Mouse (Mus musculus) lung, postnatal 25 days (tissue): ENCODE results near the gene Krtap5-1.
"Not testable (repeated sequence)": the region's sequence is repeated elsewhere in the genome, so short reads cannot be mapped to it uniquely, and the experiment has no call there.

Experiments
- DNase-seq: peaks from one replicate; pipeline ENCODE4 v3.0.0; 2022; ENCODE audit warnings: low spot score

Krtap5-1 gene

GRCm38 (mm10) chr7:142297018-142297417 is at the start of gene Krtap5-1:
Krtap5-1 (minus strand) TSS chr7:142297118.
- DNase-seq = not testable (repeated sequence)

- no peak for DNase-seq
Observed at GRCm38 (mm10) chr7:142342247-142342640, 45.3 kb upstream of the Krtap5-1 start.

GRCm38 (mm10) chr7:142341564-142342246 is 44.8 kb upstream of the Krtap5-1 start:
- DNase-seq = no peak

- DNase-seq = peak; percentile 54
Observed at GRCm38 (mm10) chr7:142340269-142340970, 43.5 kb upstream of the Krtap5-1 start.

- no peak for DNase-seq
Observed at GRCm38 (mm10) chr7:142335151-142335550, 38.2 kb upstream of the Krtap5-1 start.

- peak; percentile 83 for DNase-seq
Observed at GRCm38 (mm10) chr7:142334246-142334645, 37.3 kb upstream of the Krtap5-1 start.

- DNase-seq = not testable (repeated sequence)
Observed at GRCm38 (mm10) chr7:142332741-142333140, 35.8 kb upstream of the Krtap5-1 start.

GRCm38 (mm10) chr7:142331281-142331680 is 34.4 kb upstream of the Krtap5-1 start:
- DNase-seq = no peak

GRCm38 (mm10) chr7:142330271-142330724 is 33.4 kb upstream of the Krtap5-1 start:
- no peak for DNase-seq

- no peak for DNase-seq
Observed at GRCm38 (mm10) chr7:142328507-142328906, 31.6 kb upstream of the Krtap5-1 start.

- no peak for DNase-seq
Observed at GRCm38 (mm10) chr7:142326714-142327445, 30.0 kb upstream of the Krtap5-1 start.

GRCm38 (mm10) chr7:142323396-142324117 is 26.6 kb upstream of the Krtap5-1 start:
- no peak for DNase-seq

GRCm38 (mm10) chr7:142322641-142323040 is 25.7 kb upstream of the Krtap5-1 start:
- DNase-seq = no peak

- not testable (repeated sequence) for DNase-seq
Observed at GRCm38 (mm10) chr7:142321637-142322306, 24.9 kb upstream of the Krtap5-1 start.

- no peak for DNase-seq
Observed at GRCm38 (mm10) chr7:142320906-142321305, 24.0 kb upstream of the Krtap5-1 start.

- no peak for DNase-seq
Observed at GRCm38 (mm10) chr7:142319124-142319523, 22.2 kb upstream of the Krtap5-1 start.

GRCm38 (mm10) chr7:142317216-142317615 is 20.3 kb upstream of the Krtap5-1 start:
- no peak for DNase-seq

GRCm38 (mm10) chr7:142316558-142316957 is 19.6 kb upstream of the Krtap5-1 start:
- DNase-seq = no peak

GRCm38 (mm10) chr7:142314600-142315285 is 17.8 kb upstream of the Krtap5-1 start:
- DNase-seq = no peak

GRCm38 (mm10) chr7:142303929-142304328 is 7.0 kb upstream of the Krtap5-1 start:
- not testable (repeated sequence) for DNase-seq

- DNase-seq = no peak
Observed at GRCm38 (mm10) chr7:142303249-142303648, 6.3 kb upstream of the Krtap5-1 start, which contains the start of gene Krtap5-4. Krtap5-4 (plus strand) TSS chr7:142303549.
